Mouse (Mus musculus) heart, embryonic 15.5 days (tissue): ENCODE results near the gene Cep131. TPM values are rescaled to one million over a fixed set of nuclear protein-coding genes. Genes with fewer than 3 reads are reported as not detected.
A peak's percentile ranks its signal among the peaks of the same experiment; 100 is the strongest.

ENCODE experiments used
- ATAC-seq: fragments of 200-750 bp; cut with Nextera tagmentation; replicated peaks from 2 replicates; pipeline ENCODE4 v1.8.0; 2017; ENCODE audit warnings: low read depth, moderate TSS enrichment; ENCODE audit not compliant: insufficient number of reproducible peaks, insufficient read depth, low FRiP score
- H3K27ac ChIP-seq: fragments of 300-500 bp; sonication (generic); 2 replicates; pipeline ENCODE4 v1.5.1; 2015; ENCODE audit warnings: mild to moderate bottlenecking, inconsistent platforms
- H3K27me3 ChIP-seq: fragments of 300-500 bp; sonication (generic); 2 replicates; pipeline ENCODE4 v1.6.1; 2015; ENCODE audit warnings: inconsistent platforms
- H3K36me3 ChIP-seq: fragments of 300-500 bp; sonication (generic); 2 replicates; pipeline ENCODE4 v1.6.1; 2015; ENCODE audit warnings: mild to moderate bottlenecking, inconsistent platforms
- H3K4me1 ChIP-seq: fragments of 300-500 bp; sonication (generic); replicated peaks from 2 replicates; pipeline ENCODE4 v1.6.1; 2015; ENCODE audit warnings: inconsistent platforms
- H3K4me2 ChIP-seq: fragments of 300-500 bp; sonication (generic); 2 replicates; pipeline ENCODE4 v1.6.1; 2015; ENCODE audit warnings: inconsistent platforms, mild to moderate bottlenecking, moderate library complexity
- H3K4me3 ChIP-seq: fragments of 300-500 bp; sonication (generic); 2 replicates; pipeline ENCODE4 v1.5.1; 2015; ENCODE audit warnings: mild to moderate bottlenecking, inconsistent platforms
- H3K9ac ChIP-seq: fragments of 300-500 bp; sonication (generic); 2 replicates; pipeline ENCODE4 v1.6.1; 2015; ENCODE audit warnings: mild to moderate bottlenecking, inconsistent platforms
- H3K9me3 ChIP-seq: fragments of 300-500 bp; sonication (generic); replicated peaks from 2 replicates; pipeline ENCODE4 v1.6.1; 2016; ENCODE audit warnings: inconsistent platforms
- WGBS: fragments of 180-500 bp; shearing (Covaris S2); methylation state at CpG from one replicate; pipeline ENCODE4 v1.1.7; 2015; ENCODE audit warnings: mixed read lengths; 5-methylcytosine and 5-hydroxymethylcytosine counted together
- polyA plus RNA-seq: library from polyadenylated mRNA; unstranded; fragments of >200 nt; fragmentation: Nextera tagmentation; extraction: Ambion mirVana; gene quantifications from 2 replicates; pipeline ENCODE4 v1.2.1, GENCODE M21; 2015

Cep131 gene
- polyA plus RNA-seq, 1 experiment from 2014 or later: 9.9 TPM

DNA sequence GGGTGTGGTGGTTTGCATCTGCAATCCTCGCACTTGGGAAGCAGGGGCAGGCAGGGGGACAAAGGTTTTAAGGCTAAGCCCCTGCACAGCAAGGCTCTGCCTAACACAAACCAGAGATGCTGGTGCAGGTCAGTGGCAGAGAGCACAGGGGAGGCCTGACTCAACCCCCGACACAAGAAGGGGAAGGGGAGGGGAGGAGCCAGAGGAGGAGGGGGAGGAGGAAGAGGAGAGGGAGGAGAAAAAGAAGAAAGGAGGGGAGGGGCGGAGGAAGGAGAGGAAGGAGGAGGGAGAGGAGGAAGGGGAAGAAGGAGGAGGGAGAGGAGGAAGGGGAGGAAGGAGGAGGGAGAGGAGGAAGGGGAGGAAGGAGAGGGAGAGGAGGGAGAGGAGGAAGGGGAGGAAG, 52.3 kb downstream of the Cep131 start:
- H3K27me3 ChIP-seq: no peaks in the 10 kb centered on the region
- no peak overlapping the region for H3K27ac ChIP-seq
- no peak for ATAC-seq
- H3K4me3 ChIP-seq: no peak overlapping the region
- H3K9ac ChIP-seq: no peak overlapping the region
- no peaks in the 10 kb centered on the region for H3K9me3 ChIP-seq
- WGBS: 48% methylated on average over 3 of the region's 3 CpGs
- H3K4me2 ChIP-seq: no peak overlapping the region
- peaks cover 13% of the 10 kb centered on the region for H3K4me1 ChIP-seq
- no peaks in the 10 kb centered on the region for H3K36me3 ChIP-seq

DNA sequence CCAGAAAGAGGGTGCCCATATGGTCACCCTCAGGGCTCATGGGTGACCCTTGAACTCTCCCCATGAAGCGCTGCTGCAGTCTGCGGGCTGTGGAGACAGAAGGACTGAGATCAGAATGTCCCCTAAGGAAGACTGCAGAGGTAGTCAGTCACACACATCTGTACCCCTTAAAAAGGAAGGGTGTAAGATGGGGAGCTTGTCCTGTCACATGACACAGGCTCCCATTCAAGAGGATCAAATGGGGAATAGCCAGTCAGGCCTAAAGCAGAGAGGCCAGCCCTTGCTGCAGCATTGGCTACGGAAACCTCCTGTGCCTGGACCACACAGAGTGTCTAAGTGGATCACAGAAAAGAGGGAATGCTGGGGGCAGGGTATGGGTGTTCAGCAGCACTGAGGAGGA, 53.2 kb downstream of the Cep131 start:
- Histone ChIP-seq H3K36me3 (no peaks in the 10 kb centered on the region), H3K27ac (no peak overlapping the region), H3K9me3 (no peaks in the 10 kb centered on the region), H3K4me1 (peaks cover 8% of the 10 kb centered on the region; the same call in 1 of the 2 replicates), H3K9ac (no peak overlapping the region), H3K4me3 (no peak overlapping the region), H3K4me2 (no peak overlapping the region), H3K27me3 (no peaks in the 10 kb centered on the region)
- ATAC-seq: no peak
- 89% methylated on average over 3 of the region's 3 CpGs for WGBS

DNA sequence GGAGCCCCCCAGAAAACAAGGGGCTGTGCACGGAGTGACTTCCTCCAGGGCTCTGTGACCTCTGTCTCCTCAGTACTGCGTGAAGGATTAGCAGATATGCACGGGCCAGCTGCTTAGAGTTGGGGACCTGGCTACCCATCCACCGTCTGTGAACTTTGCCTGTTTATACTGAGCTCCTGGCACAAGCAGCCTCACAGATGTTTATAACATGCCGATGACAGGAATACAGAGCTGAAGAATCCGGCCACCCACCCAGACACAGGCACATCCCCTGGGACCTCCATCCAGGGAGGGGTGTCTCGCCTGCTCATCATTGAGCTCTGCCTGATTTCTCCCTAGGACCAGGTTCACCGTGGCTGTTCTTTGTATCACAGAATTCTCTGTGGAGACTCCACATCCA, 54.6 kb downstream of the Cep131 start:
- Histone ChIP-seq H3K9ac (no peak overlapping the region), H3K27me3 (no peaks in the 10 kb centered on the region), H3K4me3 (no peak overlapping the region), H3K36me3 (no peaks in the 10 kb centered on the region), H3K9me3 (no peaks in the 10 kb centered on the region), H3K4me1 (peaks cover 8% of the 10 kb centered on the region; the same call in 1 of the 2 replicates), H3K27ac (no peak overlapping the region), H3K4me2 (no peak overlapping the region)
- 51% methylated on average over 8 of the region's 8 CpGs for WGBS
- ATAC-seq: no peak

DNA sequence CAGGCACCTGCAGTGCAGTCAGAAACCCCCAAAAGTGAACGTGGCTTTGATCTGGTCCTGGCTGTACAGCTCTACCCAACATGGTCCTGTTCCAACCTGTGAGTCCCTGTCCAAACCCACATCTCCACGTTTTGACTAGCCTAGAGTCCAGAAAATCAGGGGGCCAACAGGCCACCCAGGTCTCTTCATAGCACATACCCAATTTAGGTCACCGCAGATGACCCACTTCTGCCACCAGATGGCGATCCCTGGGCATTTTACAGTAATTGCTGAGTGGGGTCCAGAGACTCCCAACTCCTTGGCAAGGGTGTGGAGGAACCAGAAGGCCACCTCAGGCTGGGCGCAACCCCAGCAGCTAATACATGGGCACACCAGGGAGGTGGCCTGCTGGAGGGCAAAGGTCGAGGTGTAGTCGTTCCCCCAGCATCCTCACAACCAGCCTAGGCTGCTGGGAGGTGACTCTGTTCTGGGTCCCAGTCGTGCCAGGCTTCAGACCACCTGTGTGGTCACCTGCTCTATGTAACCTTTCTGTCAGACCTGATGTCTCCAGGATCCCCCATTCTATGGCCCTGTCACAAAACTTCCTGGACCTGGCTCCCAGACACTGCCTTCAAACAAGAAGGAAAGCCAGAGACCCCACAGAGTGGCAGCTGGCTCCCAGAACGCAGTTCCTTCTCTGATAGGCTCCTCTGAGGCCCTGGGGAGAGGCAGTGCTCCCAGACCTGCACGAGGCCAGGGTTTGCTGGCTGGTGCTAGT, 56.3 kb downstream of the Cep131 start:
- Histone ChIP-seq H3K27me3 (no peaks in the 10 kb centered on the region), H3K36me3 (no peaks in the 10 kb centered on the region), H3K27ac (no peak overlapping the region), H3K9me3 (no peaks in the 10 kb centered on the region), H3K4me3 (no peak overlapping the region), H3K4me2 (no peak overlapping the region), H3K9ac (no peak overlapping the region), H3K4me1 (peaks cover 8% of the 10 kb centered on the region; the same call in 1 of the 2 replicates)
- peak; percentile 11; the same call in 1 of the 2 replicates for ATAC-seq
- 38% methylated on average over 10 of the region's 10 CpGs for WGBS

DNA sequence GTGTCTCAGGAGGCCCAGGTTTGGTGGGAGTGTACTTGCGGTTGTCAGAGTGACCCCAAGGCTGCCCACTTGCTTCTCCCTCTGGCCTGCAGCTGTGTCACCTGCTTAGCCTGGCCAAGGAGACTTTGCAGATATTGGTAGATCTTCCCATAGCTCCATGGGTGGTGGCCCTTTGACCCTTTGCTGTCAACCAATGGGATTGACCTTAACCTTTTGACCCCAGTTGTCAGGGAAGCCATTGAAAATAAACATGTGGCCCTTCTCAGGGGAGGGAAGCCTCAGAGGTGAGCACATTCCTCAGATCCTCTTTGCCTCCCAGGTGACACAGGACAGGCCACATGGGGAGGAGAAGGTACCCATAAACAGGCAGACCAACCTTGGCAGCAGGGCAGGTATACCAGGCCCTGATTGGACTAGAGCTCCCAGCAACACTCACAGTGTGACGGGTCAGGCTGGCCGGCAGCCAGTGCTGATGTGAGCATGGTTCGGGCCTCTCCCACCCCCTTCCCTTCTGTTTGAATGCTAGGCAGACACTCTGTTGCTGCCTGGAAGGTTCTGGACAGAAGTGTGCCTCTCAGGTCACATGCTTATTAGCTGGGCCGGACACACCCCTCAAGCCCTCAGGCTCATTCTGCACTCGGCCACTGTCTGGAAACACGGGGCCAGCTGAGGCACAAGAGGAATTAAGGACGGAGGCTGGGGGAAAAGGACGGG, 57.0 kb downstream of the Cep131 start:
- no peaks in the 10 kb centered on the region for H3K9me3 ChIP-seq
- 48% methylated on average over 9 of the region's 9 CpGs for WGBS
- H3K4me2 ChIP-seq: no peak overlapping the region
- no peak for ATAC-seq
- H3K27ac ChIP-seq: no peak overlapping the region
- no peaks in the 10 kb centered on the region for H3K27me3 ChIP-seq
- H3K9ac ChIP-seq: no peak overlapping the region
- H3K4me3 ChIP-seq: no peak overlapping the region
- H3K4me1 ChIP-seq: peaks cover 8% of the 10 kb centered on the region; the same call in 1 of the 2 replicates
- no peaks in the 10 kb centered on the region for H3K36me3 ChIP-seq

- Histone ChIP-seq H3K4me1 (peaks cover 8% of the 10 kb centered on the region; the same call in 1 of the 2 replicates), H3K9me3 (no peaks in the 10 kb centered on the region), H3K27ac (no peak overlapping the region), H3K9ac (no peak overlapping the region), H3K4me2 (no peak overlapping the region), H3K36me3 (no peaks in the 10 kb centered on the region), H3K27me3 (no peaks in the 10 kb centered on the region), H3K4me3 (no peak overlapping the region)
- ATAC-seq: no peak
- 66% methylated on average over 18 of the region's 18 CpGs for WGBS
These were observed 58.1 kb downstream of the Cep131 start for GRCm38 (mm10) chr11:120028319-120029092.

GRCm38 (mm10) chr11:120026941-120027340, 59.7 kb downstream of the Cep131 start:
- H3K27me3 ChIP-seq: no peaks in the 10 kb centered on the region
- H3K9me3 ChIP-seq: no peaks in the 10 kb centered on the region
- no peak overlapping the region for H3K27ac ChIP-seq
- no peak overlapping the region for H3K9ac ChIP-seq
- no peaks in the 10 kb centered on the region for H3K36me3 ChIP-seq
- H3K4me1 ChIP-seq: peaks cover 8% of the 10 kb centered on the region; the same call in 1 of the 2 replicates
- 87% methylated on average over 3 of the region's 3 CpGs for WGBS
- H3K4me3 ChIP-seq: no peak overlapping the region
- H3K4me2 ChIP-seq: no peak overlapping the region
- no peak for ATAC-seq

DNA sequence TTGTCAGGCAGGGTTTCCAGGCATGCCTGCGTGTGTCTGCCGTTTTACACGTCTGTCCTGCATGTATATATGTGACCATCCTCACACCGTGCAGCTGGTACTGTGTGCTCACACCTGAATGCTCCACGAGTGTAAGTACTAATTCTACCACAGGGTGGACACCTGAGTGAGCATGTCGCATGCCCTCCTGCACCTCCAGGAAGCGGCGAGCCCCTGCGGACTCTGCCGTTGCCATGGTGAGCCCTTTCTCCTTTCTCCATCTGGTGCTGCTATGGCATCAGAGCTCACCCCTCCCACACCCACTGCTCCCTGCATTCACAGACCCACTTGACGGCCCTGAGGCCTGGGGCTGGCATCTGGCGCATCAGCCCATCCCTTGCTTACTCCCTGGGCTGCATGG, 63.8 kb downstream of the Cep131 start:
- Histone ChIP-seq H3K9me3 (no peaks in the 10 kb centered on the region), H3K36me3 (no peaks in the 10 kb centered on the region), H3K4me2 (no peak overlapping the region), H3K9ac (no peak overlapping the region), H3K27me3 (no peaks in the 10 kb centered on the region; the same call in 1 of the 2 replicates), H3K27ac (no peak overlapping the region), H3K4me3 (no peak overlapping the region), H3K4me1 (0 out of 2 replicates have a peak, but pooled peaks cover 2% of the 10 kb centered on the region)
- no peak for ATAC-seq
- 70% methylated on average over 12 of the region's 12 CpGs for WGBS

- no peak for ATAC-seq
- WGBS: 56% methylated on average over 8 of the region's 8 CpGs
- H3K9ac ChIP-seq: no peak overlapping the region
- no peaks in the 10 kb centered on the region; the same call in 1 of the 2 replicates for H3K27me3 ChIP-seq
- H3K4me2 ChIP-seq: no peak overlapping the region
- 0 out of 2 replicates have a peak, but pooled peaks cover 2% of the 10 kb centered on the region for H3K4me1 ChIP-seq
- no peak overlapping the region for H3K4me3 ChIP-seq
- no peak overlapping the region for H3K27ac ChIP-seq
- H3K9me3 ChIP-seq: no peaks in the 10 kb centered on the region
- no peaks in the 10 kb centered on the region for H3K36me3 ChIP-seq
These were observed 64.4 kb downstream of the Cep131 start for GRCm38 (mm10) chr11:120022216-120022615.

GRCm38 (mm10) chr11:120021367-120021766, 65.3 kb downstream of the Cep131 start:
- ATAC-seq: no peak
- H3K4me1 ChIP-seq: 0 out of 2 replicates have a peak, but pooled peaks cover 2% of the 10 kb centered on the region
- no peaks in the 10 kb centered on the region for H3K36me3 ChIP-seq
- WGBS: 91% methylated on average over 16 of the region's 16 CpGs
- no peak overlapping the region for H3K4me2 ChIP-seq
- no peak overlapping the region for H3K27ac ChIP-seq
- H3K9me3 ChIP-seq: no peaks in the 10 kb centered on the region
- no peak overlapping the region for H3K4me3 ChIP-seq
- H3K27me3 ChIP-seq: no peaks in the 10 kb centered on the region; the same call in 1 of the 2 replicates
- no peak overlapping the region for H3K9ac ChIP-seq
